8 mouse cellular contexts compared by ENCODE assay signal in the genomic region with DNA sequence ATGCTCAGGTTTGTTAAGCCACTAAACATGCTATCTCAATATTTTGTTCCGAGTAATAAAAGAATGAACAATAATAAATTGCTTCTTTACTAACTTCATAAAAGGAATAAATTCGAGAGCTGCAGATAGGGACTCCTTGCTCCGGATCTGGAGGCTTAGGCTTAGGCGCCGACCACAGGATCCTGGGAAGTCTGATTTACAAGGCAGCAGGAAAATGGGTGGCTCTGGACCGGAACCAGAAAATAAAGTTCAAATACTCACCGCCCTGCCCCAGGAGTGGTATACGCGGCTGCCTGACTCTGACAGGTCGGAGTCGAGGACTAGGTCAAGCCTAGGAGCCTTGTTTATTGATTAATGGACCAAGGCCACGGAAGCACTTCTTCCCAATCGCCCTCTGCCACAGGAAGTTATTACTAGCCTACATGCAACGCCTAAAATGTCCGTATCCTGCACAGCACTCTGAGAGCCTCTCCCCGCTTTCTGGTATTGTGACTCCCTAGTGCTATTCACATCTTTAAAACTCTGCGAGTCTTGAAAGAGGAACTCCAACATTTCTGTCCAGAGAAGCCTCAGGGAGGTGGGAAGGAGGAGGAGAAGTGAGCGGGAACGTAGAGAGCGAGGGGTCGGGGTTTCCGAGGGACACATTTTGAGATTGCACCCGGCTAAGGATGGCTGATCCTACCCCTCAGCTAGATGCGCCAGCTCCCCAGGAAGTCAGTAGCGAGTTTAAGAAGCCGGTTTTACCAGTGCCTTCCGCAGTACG. TPM values are rescaled to one million over a fixed set of nuclear protein-coding genes. Genes with fewer than 3 reads are reported as not detected.
A peak's percentile ranks its signal among the peaks of the same experiment; 100 is the strongest.
DNase-seq lines count a peak whose midpoint lies in the region; ATAC-seq lines count a peak whose summit lies in the region.

A gene (plus strand): TSS at position 642 of the 763 bp plus-strand sequence.

- H3K9ac ChIP-seq in lung, embryonic 16.5 days (ENCODE audit: low read length) = peak within 1 kb of the TSS; percentile 90

- H3K9me3 ChIP-seq in lung, embryonic 16.5 days (ENCODE audit: control insufficient read depth, low read length) = no peaks in the 10 kb centered on the region

- peak within 1 kb of the TSS; percentile 42 for H3K27ac ChIP-seq in lung, embryonic 16.5 days (ENCODE audit: low read length)

- under 1% methylated on average over 28 of the region's 28 CpGs for WGBS in lung, embryonic 16.5 days

- peaks cover 15% of the 10 kb centered on the region for H3K36me3 ChIP-seq in lung, embryonic 16.5 days (ENCODE audit: control insufficient read depth, insufficient read depth, low read length)

- peak; percentile 78 to 90 for ATAC-seq in hematopoietic stem cell, adult 5-6 weeks (replicated peaks in 1 of 2; ENCODE audit: insufficient read depth in 1 of 2, low FRiP score in 2 of 2, low TSS enrichment in 1 of 2, low read depth in 1 of 2, poor library complexity in 2 of 2, severe bottlenecking in 2 of 2)
- ATAC-seq in lung, embryonic 16.5 days (ENCODE audit: low read depth) = peak; percentile 89

- H3K4me3 ChIP-seq in lung, embryonic 16.5 days (ENCODE audit: low read length) = peak within 1 kb of the TSS; percentile 98

- peak; percentile 88 for DNase-seq in MEL-GATA-1-ER (ENCODE audit: extremely low read depth, low read depth)
- peak; percentile 83 for DNase-seq in cerebellum, adult 8-10 months
- DNase-seq in forelimb bud, embryonic 11.5 days (ENCODE audit: low read depth, low spot score) = peak; percentile 86
- DNase-seq in layer of hippocampus, adult 9-10 months (ENCODE audit: low spot score) = peak; percentile 81
- DNase-seq in ovary, postnatal 10 days (ENCODE audit: low spot score) = peak; percentile 71
- DNase-seq in thymus, postnatal 10 days (ENCODE audit: low spot score in 2 of 2) = peak; percentile 63 to 78

- H3K27me3 ChIP-seq in lung, embryonic 16.5 days (ENCODE audit: control insufficient read depth, insufficient read depth, low read depth, low read length) = no peaks in the 10 kb centered on the region

- H3K4me2 ChIP-seq in lung, embryonic 16.5 days (ENCODE audit: low read depth, low read length) = peak within 1 kb of the TSS; percentile 89

- peaks cover 16% of the 10 kb centered on the region for H3K4me1 ChIP-seq in lung, embryonic 16.5 days (replicated peaks; ENCODE audit: control insufficient read depth, insufficient read depth, low read length)

RNA-seq across cellular contexts. Expression of the gene that starts here (rescaled TPM):
- 43.1 and 71.3 TPM in 2 replicates for total RNA-seq in hematopoietic stem cell, adult 5-6 weeks (2017)
- polyA plus RNA-seq in lung, embryonic 16.5 days (2015; fragmentation: Nextera tagmentation; extraction: Ambion mirVana) = 23.8 and 27.2 TPM in 2 replicates

Comparison
In these comparisons a context has a peak if more than half of its experiments do, and no peak if none do; other contexts are left out.
1. Peak in every context shown above with its lines: DNase-seq, ATAC-seq, H3K4me3 ChIP-seq and H3K27ac ChIP-seq.